Mouse (Mus musculus): ENCODE results near the gene Camsap1.

GRCm38 (mm10) chr2:25943822-25944221 lies 39.3 kb downstream of the Camsap1 start:
- TF ChIP-seq EP300 (IDR thresholded peaks at IDR 0.05; ENCODE audit: insufficient read depth, low read depth, low read length) = no peak
- TF ChIP-seq POLR2A (IDR thresholded peaks at IDR 0.05; ENCODE audit: insufficient read depth, low read length) = no peak

All from ES-Bruce4 (cell line).